Mouse (Mus musculus) G1E (cell line): Measurements from ENCODE around the gene Dnajc9.

ENCODE experiments used
- CTCF ChIP-seq: IDR thresholded peaks from 2 replicates; pipeline ENCODE4 v1.5.1; 2012; ENCODE audit warnings: low read depth, low read length, inconsistent platforms, mixed read lengths
- GATA1 ChIP-seq: IDR thresholded peaks from 2 replicates; pipeline ENCODE4 v1.6.1; 2012; ENCODE audit warnings: borderline replicate concordance, low read length, inconsistent platforms, mixed read lengths
- GATA2 ChIP-seq: IDR thresholded peaks from 2 replicates; pipeline ENCODE4 v1.6.1; 2012; ENCODE audit warnings: low read depth, low read length, inconsistent platforms, borderline replicate concordance

DNA sequence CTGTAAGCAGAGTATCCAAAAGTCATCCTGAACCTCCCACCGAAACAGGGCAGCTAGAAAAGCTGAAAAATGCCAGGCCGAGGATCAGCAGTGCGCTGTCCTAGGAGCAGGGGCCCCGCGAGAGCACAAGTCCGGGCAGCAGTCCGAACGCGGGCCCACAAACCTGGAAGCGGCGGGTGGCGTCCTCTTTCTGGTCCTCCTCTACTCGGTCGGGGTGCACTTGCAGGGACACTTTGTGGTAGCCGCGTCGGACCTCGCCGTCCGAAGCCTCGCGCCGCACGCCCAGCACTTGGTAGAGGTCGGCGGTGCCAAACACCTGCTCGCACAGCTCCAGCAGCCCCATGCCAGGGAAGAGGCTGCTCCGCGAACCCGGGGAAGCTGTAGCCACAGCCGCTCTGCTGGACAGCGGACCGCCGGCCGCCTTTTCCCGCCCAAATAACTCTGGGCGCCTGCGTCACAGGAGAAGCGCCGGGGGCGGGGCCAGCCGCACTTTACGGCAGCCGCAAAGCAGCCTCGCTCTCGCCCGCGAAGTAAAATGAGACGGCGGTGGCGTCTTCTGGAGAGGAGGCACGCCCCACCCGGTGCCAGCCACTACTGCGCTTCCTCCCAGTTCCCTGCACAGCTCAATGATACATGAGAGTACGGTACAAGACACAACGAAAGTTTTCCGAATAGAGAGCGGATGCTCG lies at the start of gene Dnajc9:
- TF ChIP-seq GATA2, result no peak
- no peak for TF ChIP-seq GATA1
- no peak for TF ChIP-seq CTCF
